Mouse (Mus musculus) midbrain, embryonic 12.5 days (tissue): ENCODE results near the gene Podn. TPM values are rescaled to one million over a fixed set of nuclear protein-coding genes. Genes with fewer than 3 reads are reported as not detected.

ENCODE experiments used
- ATAC-seq: fragments of 200-750 bp; cut with Nextera tagmentation; 2 replicates; pipeline ENCODE4 v1.8.0; 2017; ENCODE audit warnings: low read depth, moderate TSS enrichment, moderate library complexity; ENCODE audit not compliant: low FRiP score
- H3K27ac ChIP-seq: fragments of 300-500 bp; sonication (generic); replicated peaks from 2 replicates; pipeline ENCODE4 v1.5.1; 2016; ENCODE audit warnings: mild to moderate bottlenecking
- H3K27me3 ChIP-seq: fragments of 300-500 bp; sonication (generic); 2 replicates; pipeline ENCODE4 v1.6.1; 2016; ENCODE audit warnings: mild to moderate bottlenecking
- H3K36me3 ChIP-seq: fragments of 300-500 bp; sonication (generic); 2 replicates; pipeline ENCODE4 v1.6.1; 2016
- H3K4me1 ChIP-seq: fragments of 300-500 bp; sonication (generic); 2 replicates; pipeline ENCODE4 v1.6.1; 2016
- H3K4me2 ChIP-seq: fragments of 300-500 bp; sonication (generic); replicated peaks from 2 replicates; pipeline ENCODE4 v1.6.1; 2016; ENCODE audit warnings: mild to moderate bottlenecking, moderate library complexity
- H3K4me3 ChIP-seq: fragments of 300-500 bp; sonication (generic); 2 replicates; pipeline ENCODE4 v1.5.1; 2016; ENCODE audit warnings: mild to moderate bottlenecking
- H3K9ac ChIP-seq: fragments of 300-500 bp; sonication (generic); replicated peaks from 2 replicates; pipeline ENCODE4 v1.6.1; 2016; ENCODE audit warnings: mild to moderate bottlenecking, moderate library complexity
- H3K9me3 ChIP-seq: fragments of 300-500 bp; sonication (generic); 2 replicates; pipeline ENCODE4 v1.6.1; 2016; ENCODE audit warnings: mild to moderate bottlenecking
- WGBS: fragments of 180-500 bp; shearing (Covaris S2); methylation state at CpG from one replicate; pipeline ENCODE4 v1.1.7; 2016; 5-methylcytosine and 5-hydroxymethylcytosine counted together
- microRNA-seq: library from miRNA; unstranded; fragments of <30 nt; microRNA quantifications from one replicate; pipeline ENCODE4, GENCODE M21; 2017
- polyA plus RNA-seq: library from polyadenylated mRNA; unstranded; fragments of >200 nt; fragmentation: Nextera tagmentation; extraction: Ambion mirVana; gene quantifications from 2 replicates; pipeline ENCODE4 v1.2.1, GENCODE M21; 2016

Gene Podn
- polyA plus RNA-seq, 1 experiment from 2014 or later, result 0.20 TPM

DNA sequence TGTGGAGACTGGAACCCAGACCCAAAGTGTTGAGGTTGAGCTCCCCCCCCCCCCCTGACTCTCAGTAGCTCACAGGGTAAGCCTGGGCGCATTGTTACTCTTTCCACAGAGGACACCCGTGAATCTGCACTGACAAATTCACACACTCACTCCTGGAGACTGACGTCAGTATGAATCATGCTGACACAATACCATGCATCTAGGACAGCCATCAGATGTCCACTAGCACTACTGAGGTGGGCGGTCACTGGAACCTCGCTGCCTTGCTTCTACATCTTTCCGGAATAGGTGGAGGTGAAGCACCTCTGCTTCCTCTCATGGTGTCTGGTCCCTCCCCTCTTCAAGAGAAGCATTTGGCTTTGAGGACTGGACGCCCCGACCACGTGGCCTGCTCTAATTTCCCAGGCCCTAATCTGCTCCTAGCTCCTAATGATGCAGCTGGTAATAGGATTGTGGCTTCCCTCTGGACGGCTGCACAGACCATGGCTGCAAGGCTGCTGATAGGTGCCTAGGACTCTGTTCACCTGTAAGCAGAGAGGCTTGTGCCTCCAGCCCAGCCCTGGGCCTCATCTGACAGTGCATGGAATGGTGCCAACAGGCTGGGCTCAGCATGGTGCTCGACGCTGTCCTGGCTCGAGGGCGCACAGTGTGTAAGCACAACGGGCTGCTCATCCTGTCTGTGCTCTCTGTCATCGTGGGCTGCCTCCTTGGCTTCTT, 128.1 kb downstream of the Podn start, which contains the start of gene Slc1a7:
TSS of gene Slc1a7 (plus strand) at position 367 of the 717 bp plus-strand sequence.
- Histone ChIP-seq H3K4me2 (no peak within 1 kb of the TSS), H3K9ac (no peak within 1 kb of the TSS), H3K4me1 (peaks cover 3% of the 10 kb centered on the region; the same call in 1 of the 2 replicates), H3K36me3 (no peaks in the 10 kb centered on the region), H3K27ac (no peak within 1 kb of the TSS), H3K4me3 (no peak within 1 kb of the TSS), H3K27me3 (no peaks in the 10 kb centered on the region), H3K9me3 (no peaks in the 10 kb centered on the region)
- WGBS, result 83% methylated on average over 16 of the region's 16 CpGs
- ATAC-seq, result no peak

DNA sequence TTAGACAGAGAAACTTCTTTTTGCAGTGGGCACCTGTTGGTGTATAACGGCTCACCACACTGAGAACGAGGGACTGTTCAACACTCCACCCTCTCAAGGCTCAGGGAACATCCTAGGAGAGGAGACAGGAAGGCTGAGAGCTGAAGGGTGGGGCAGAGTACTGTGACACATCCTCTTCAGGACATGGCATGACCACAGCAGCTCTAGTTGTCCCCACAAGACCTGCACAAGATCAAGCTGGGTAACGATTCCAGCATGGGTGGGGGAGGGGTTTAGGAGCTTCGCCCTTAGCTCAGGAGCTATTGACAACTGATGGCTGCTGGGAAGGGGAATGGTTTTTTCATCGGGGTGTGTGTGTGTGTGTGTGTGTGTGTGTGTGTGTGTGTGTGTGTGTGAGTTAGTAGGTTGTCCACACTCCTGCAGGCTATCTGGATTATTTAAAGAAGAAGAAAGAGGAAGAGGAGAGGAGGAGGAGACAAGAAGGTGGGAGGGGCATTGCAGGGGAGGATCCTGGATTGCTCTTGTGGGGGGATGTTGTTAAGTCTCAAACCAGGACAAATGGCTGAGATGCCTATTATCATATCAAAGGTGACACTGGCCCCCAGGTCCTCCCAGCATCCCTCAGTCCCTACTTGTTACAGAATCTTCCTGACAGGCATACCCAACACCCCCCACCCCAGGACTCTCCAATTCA, 129.7 kb downstream of the Podn start:
- Histone ChIP-seq H3K27me3 (peaks cover 3% of the 10 kb centered on the region; the same call in 1 of the 2 replicates), H3K9me3 (no peaks in the 10 kb centered on the region), H3K4me2 (no peak overlapping the region), H3K27ac (no peak overlapping the region), H3K4me1 (peaks cover 12% of the 10 kb centered on the region), H3K9ac (no peak overlapping the region), H3K36me3 (no peaks in the 10 kb centered on the region), H3K4me3 (no peak overlapping the region)
- WGBS, result 64% methylated on average over 5 of the region's 5 CpGs
- ATAC-seq, result no peak

Small RNA genes lying within 50 kb of the gene (microRNA-seq; reads per million reads assigned to microRNA genes)
- not detected for gene Mir6397

Other genes starting within 250 kb of the Podn start
- 206 and 210 TPM in 2 replicates for gene Magoh, start 216.7 kb downstream of the Podn start, polyA plus RNA-seq
- 107 and 117 TPM in 2 replicates for gene 0610037L13Rik, start 206.6 kb downstream of the Podn start, polyA plus RNA-seq
- 28.5 and 31.8 TPM in 2 replicates for gene Cpt2, start 172.8 kb downstream of the Podn start, polyA plus RNA-seq
- not detected in 2 replicates for gene Slc1a7, start 128.1 kb downstream of the Podn start, polyA plus RNA-seq
- 204 and 206 TPM in 2 replicates for gene Scp2, start 48.6 kb upstream of the Podn start, polyA plus RNA-seq
- 9.5 and 11.1 TPM in 2 replicates for gene Echdc2, start 69.0 kb upstream of the Podn start, polyA plus RNA-seq
- gene Zyg11a, start 121.6 kb upstream of the Podn start, polyA plus RNA-seq, result 0.08 TPM in 1 of 2 replicates, not detected in the other
- 33.9 and 40.5 TPM in 2 replicates for gene Zyg11b, start 204.7 kb upstream of the Podn start, polyA plus RNA-seq
- 50.4 and 57.5 TPM in 2 replicates for gene Coa7, start 231.7 kb upstream of the Podn start, polyA plus RNA-seq